Mouse (Mus musculus) small intestine, adult 2 months (tissue): ENCODE results near the gene Gsdme.
A peak's percentile ranks its signal among the peaks of the same experiment; 100 is the strongest.

Source experiments
- CTCF ChIP-seq: fragments of 200-500 bp; IDR thresholded peaks from 2 replicates; pipeline ENCODE4 v1.5.1; 2012; ENCODE audit warnings: low read depth, mild to moderate bottlenecking, control low read depth, inconsistent platforms, low read length, moderate library complexity, mixed read lengths; ENCODE audit not compliant: insufficient replicate concordance, insufficient read length; ENCODE audit errors: extremely low read depth
- POLR2A ChIP-seq: fragments of 200-500 bp; IDR thresholded peaks from 2 replicates; pipeline ENCODE4 v1.6.1; 2012; ENCODE audit warnings: low read depth, mild to moderate bottlenecking, control low read depth, inconsistent platforms, low read length, moderate library complexity

GRCm38 (mm10) chr6:50261922-50262261 is 1.8 kb downstream of the Gsdme start:
- TF ChIP-seq CTCF: no peak
- peak; percentile 23; the same call in 1 of the 2 replicates for TF ChIP-seq POLR2A
